Mouse (Mus musculus) adrenal gland, postnatal 4 days (tissue): ENCODE data around the gene Bex4. TPM values are rescaled to one million over a fixed set of nuclear protein-coding genes. Genes with fewer than 3 reads are reported as not detected.

Source experiments
- DNase-seq, 2 experiments: peaks; one replicate each; pipeline ENCODE4 v3.0.0; 2021 to 2022; ENCODE audit warnings: low spot score in 2 of 2, mixed read lengths in 2 of 2
- microRNA-seq: library from miRNA; unstranded; fragments of <30 nt; microRNA quantifications from one replicate; pipeline ENCODE4 v1.2.0, GENCODE M21; 2021
- total RNA-seq, 2 experiments: library from RNA; stranded (reverse); gene quantifications; 2 replicates each; pipeline ENCODE4 v1.2.3; 2021

The Bex4 gene
- total RNA-seq, 2 experiments from 2014 or later, result 24.0 to 27.6 TPM

DNA sequence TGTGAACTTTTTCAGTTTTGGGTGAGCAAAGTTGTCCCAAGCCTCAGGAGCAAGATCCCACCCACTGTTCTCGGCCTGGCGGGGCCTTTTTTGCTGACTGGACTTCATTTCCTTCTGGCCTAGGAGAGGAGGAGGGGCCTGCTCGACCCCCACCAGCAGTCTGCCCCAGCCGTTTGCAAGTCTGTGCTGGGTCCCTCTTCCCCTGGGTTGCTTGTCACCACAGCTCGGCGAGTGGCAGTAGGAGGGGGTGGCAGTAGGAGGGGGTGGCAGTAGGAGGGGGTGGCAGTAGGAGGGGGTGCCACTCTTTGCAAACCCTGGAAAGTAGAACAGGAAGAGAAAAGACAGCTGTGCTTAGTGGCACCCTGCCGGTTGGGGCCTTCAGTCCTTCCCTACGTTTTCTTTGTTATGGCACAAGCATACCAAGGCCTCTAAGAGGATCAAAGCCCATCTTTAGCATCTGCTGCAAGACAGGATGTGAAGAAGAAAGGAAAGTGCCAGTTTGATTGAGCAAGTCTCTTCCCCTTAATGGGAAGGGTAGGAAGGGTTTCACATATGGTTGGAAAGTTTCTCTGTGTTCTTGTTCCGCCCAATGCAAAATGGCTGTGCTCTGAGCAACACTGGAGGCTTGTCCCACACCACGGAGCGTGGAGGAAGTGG lies 42.2 kb downstream of the Bex4 start:
- DNase-seq, result no peak

DNA sequence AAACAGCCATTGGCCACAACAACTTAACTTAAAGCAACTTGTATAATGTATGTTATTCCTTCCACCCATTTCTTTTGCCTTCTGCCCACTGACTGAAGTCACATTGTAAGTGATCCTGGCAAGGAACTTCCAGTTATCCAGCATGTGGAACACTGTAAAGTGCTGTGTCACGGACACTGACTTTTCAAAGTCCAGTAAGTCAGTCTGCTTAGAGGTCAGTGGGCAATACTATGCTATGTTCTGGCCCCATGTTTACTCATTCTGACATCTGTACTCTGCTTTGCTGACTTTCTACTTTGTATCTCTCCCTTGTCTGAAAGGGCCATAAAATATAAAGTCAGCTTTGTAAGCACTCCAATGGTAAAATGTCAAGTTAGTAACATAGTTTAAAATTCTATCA lies 44.3 kb downstream of the Bex4 start:
- no peak for DNase-seq

Small RNAs within 50 kb of the gene (microRNA-seq; reads per million reads assigned to microRNA genes)
- not detected for gene Mir6383

Other genes with a start within 250 kb of the Bex4 start
- 10 to 100 TPM; 40.8 to 44.8 TPM for gene Arxes2, start 145.2 kb upstream of the Bex4 start, total RNA-seq
- 10 to 100 TPM; 17.9 to 25.6 TPM for gene Arxes1, start 105.6 kb upstream of the Bex4 start, total RNA-seq
- gene Bex2, start 70.8 kb upstream of the Bex4 start, total RNA-seq, result 10 to 100 TPM; 71.6 to 73.9 TPM
- gene Nxf3, start 53.7 kb upstream of the Bex4 start, total RNA-seq, result under 1 TPM in 1 of 2 experiments, not detected in 1; 0.20 TPM
- 10 to 100 TPM; 66.7 to 82.4 TPM for gene Tceal8, start 33.3 kb downstream of the Bex4 start, total RNA-seq
- 1 to 10 TPM; 6.8 to 7.7 TPM for gene Tceal5, start 64.9 kb downstream of the Bex4 start, total RNA-seq
- gene Tceal7, start 75.8 kb downstream of the Bex4 start, total RNA-seq, result 10 to 100 TPM in 1 of 2 experiments, 1 to 10 TPM in 1; 7.6 to 42.3 TPM
- 10 to 100 TPM; 37.1 to 39.0 TPM for gene Bex1, start 76.5 kb downstream of the Bex4 start, total RNA-seq
- gene Tceal9, start 106.1 kb downstream of the Bex4 start, total RNA-seq, result 100 to 1,000 TPM; 489 to 570 TPM
- gene Bex3, start 131.3 kb downstream of the Bex4 start, total RNA-seq, result 100 to 1,000 TPM; 287 to 301 TPM